Mouse (Mus musculus): Measurements from ENCODE around the gene Hectd2. TPM values are rescaled to one million over a fixed set of nuclear protein-coding genes. Genes with fewer than 3 reads are reported as not detected.
A peak's percentile ranks its signal among the peaks of the same experiment; 100 is the strongest.

Hectd2 gene
- 1.9 and 2.3 TPM in 2 replicates for polyA plus RNA-seq (2016; fragmentation: Nextera tagmentation; extraction: Ambion mirVana)

DNA sequence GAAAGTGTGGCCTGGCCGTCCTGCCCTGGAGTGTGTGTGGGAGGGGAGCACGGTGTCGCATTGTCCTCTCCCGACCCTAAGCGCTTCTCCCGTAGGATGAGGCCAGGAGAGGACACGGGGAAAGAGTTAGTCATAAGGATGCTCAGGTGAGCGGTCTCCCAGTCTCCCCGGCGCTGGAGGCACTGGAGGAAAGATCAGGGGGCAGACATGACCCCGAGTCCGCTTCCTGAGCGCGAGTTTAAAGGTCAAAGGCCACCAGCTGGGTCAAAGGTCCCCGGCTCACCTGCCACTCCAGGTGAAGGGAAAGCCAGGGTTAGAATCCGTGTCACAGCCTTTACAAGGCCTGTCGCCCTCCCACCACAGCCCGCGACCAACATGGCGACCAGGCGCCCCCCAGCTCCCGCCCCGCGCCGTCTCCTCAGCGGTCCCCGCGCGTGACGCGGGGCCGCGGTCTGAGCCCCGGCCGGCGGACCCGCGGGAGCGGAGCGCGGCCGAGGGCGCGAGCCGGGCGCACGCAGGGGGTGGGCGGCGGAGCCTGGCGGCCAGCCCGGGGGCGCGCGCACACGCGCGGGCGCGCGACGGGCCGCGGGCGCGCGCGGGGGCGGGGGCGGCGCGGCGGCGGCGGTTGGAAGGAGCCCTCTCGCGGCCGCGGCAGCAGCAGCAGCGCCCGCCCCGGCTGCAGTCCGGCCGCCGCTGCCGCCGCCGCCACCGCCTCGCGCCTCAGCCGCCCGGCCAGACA is at the start of gene Hectd2:
Gene Hectd2 (plus strand): TSS at position 594 of the 739 bp plus-strand sequence.
- under 1% methylated on average over 58 of the region's 92 CpGs for WGBS
- Histone ChIP-seq H3K9ac (replicated peaks) (peak within 1 kb of the TSS; percentile 89), H3K4me2 (peak within 1 kb of the TSS; percentile 88), H3K27ac (peak within 1 kb of the TSS; percentile 41; the same call in 1 of the 2 replicates), H3K4me3 (replicated peaks) (peak within 1 kb of the TSS; percentile 71), H3K36me3 (no peaks in the 10 kb centered on the region), H3K9me3 (no peaks in the 10 kb centered on the region), H3K4me1 (replicated peaks) (no peaks in the 10 kb centered on the region), H3K27me3 (peaks cover 4% of the 10 kb centered on the region)
- ATAC-seq (ENCODE audit: insufficient number of reproducible peaks, insufficient read depth, low FRiP score, low TSS enrichment, low read depth): peak; percentile 78

DNA sequence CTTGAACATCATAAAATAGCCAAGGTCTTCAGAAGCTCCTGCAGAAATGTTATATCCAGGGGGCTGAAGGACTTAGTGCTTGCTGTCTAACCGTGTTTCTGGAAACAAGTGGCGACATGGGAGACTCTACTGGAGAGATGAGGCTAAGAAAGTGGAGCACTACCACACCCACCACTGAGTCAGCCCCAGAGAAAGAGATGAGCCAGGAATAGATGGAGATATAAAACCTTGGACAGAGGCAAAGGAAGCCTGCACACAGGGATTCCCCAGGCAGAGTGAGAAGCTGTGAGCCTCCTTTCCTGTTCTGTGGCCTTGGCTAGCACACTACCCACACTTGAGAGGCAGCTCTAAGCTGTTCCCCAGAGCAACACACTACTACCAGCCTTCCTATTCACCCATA is 49.7 kb upstream of the Hectd2 start:
- H3K9me3 ChIP-seq: no peaks in the 10 kb centered on the region
- H3K36me3 ChIP-seq: no peaks in the 10 kb centered on the region
- 84% methylated on average over 2 of the region's 2 CpGs for WGBS
- H3K27ac ChIP-seq: no peak overlapping the region
- H3K4me3 ChIP-seq (replicated peaks): no peak overlapping the region
- no peak overlapping the region for H3K4me2 ChIP-seq
- H3K27me3 ChIP-seq: no peaks in the 10 kb centered on the region
- H3K9ac ChIP-seq (replicated peaks): no peak overlapping the region
- no peak for ATAC-seq (ENCODE audit: insufficient number of reproducible peaks, insufficient read depth, low FRiP score, low TSS enrichment, low read depth)
- no peaks in the 10 kb centered on the region for H3K4me1 ChIP-seq (replicated peaks)

DNA sequence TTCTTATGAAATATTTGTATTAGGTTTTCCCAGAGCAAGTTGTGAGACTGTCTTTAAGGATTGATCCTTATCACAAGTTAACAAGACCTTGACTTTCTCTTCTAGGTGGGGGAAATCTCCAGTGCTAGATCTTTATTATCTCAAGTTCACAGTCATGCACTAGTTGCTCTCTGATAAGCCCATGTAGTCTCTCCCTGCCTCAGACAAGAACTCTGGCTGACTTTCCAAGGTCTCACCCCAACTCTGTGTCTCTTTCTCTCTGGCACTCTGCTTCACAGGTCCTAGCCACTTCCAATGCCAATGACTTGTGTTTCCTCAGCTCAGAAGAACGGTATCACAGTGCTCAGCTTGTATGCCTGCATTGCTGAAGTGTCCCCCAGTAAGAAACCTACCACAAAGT is 43.1 kb upstream of the Hectd2 start:
- no peaks in the 10 kb centered on the region for H3K36me3 ChIP-seq
- H3K4me1 ChIP-seq (replicated peaks): no peaks in the 10 kb centered on the region
- H3K27ac ChIP-seq: no peak overlapping the region
- H3K4me2 ChIP-seq: no peak overlapping the region
- no peak for ATAC-seq (ENCODE audit: insufficient number of reproducible peaks, insufficient read depth, low FRiP score, low TSS enrichment, low read depth)
- no peak overlapping the region for H3K4me3 ChIP-seq (replicated peaks)
- H3K27me3 ChIP-seq: no peaks in the 10 kb centered on the region
- no peaks in the 10 kb centered on the region for H3K9me3 ChIP-seq
- 77% methylated on average over 1 of the region's 1 CpGs for WGBS
- H3K9ac ChIP-seq (replicated peaks): no peak overlapping the region

GRCm38 (mm10) chr19:36518461-36518860 is 36.0 kb upstream of the Hectd2 start:
- Histone ChIP-seq H3K4me2 (no peak overlapping the region), H3K4me1 (replicated peaks) (no peaks in the 10 kb centered on the region), H3K9me3 (no peaks in the 10 kb centered on the region), H3K4me3 (replicated peaks) (no peak overlapping the region), H3K27me3 (no peaks in the 10 kb centered on the region), H3K27ac (no peak overlapping the region), H3K9ac (replicated peaks) (no peak overlapping the region), H3K36me3 (no peaks in the 10 kb centered on the region)
- ATAC-seq (ENCODE audit: insufficient number of reproducible peaks, insufficient read depth, low FRiP score, low TSS enrichment, low read depth): no peak
- WGBS: 63% methylated on average over 2 of the region's 2 CpGs

DNA sequence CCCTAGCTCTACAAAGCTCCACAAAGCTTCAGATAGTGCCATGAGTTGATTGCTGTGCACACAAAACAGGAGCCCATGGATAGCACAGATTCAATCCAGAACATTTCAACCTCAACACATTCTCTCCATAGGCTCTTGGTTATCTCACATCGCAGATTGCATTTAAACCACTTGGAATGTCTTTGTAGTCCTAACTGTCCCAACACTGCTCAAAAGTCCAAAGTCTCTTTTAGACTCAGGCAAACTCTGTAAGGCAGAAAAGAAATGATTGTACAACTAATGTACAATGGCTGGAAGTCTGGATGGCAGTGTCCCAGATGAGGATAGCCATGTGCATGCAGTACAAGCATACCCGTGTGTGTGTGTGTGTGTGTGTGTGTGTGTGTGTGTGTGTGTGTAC is 32.9 kb upstream of the Hectd2 start:
- H3K27me3 ChIP-seq: no peaks in the 10 kb centered on the region
- no peak overlapping the region for H3K4me3 ChIP-seq (replicated peaks)
- H3K4me1 ChIP-seq (replicated peaks): no peaks in the 10 kb centered on the region
- no peaks in the 10 kb centered on the region for H3K9me3 ChIP-seq
- H3K4me2 ChIP-seq: no peak overlapping the region
- H3K27ac ChIP-seq: no peak overlapping the region
- H3K36me3 ChIP-seq: no peaks in the 10 kb centered on the region
- no peak overlapping the region for H3K9ac ChIP-seq (replicated peaks)
- no peak for ATAC-seq (ENCODE audit: insufficient number of reproducible peaks, insufficient read depth, low FRiP score, low TSS enrichment, low read depth)
- WGBS: 88% methylated on average over 2 of the region's 2 CpGs

DNA sequence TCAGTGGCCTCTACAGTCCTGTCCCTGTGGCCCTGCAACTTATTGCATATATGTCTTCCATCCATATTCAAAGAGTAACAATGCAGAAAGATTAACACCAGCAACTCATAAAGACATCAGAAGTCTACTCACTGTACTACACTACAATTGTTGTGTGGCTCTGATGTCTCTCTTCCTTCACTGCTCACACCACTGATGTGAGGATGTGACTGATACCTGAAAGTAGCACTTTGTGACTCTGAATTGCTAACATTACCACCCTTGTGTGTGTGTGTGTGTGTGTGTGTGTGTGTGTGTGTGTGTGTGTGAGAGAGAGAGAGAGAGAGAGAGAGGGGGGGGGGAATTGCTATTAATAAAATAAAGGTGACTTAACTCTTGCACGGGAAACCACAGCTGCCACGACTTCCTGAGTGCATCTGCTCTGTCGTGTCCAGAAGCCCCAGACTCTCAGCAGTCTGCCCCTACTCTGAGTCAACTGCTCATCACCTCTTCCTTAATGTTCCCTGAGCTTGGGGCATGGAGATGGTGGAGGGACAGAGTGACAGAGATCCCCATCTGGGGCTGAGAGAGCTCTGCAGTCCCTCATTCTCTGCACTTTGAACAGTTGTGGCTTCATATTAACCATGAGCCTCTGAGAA is 31.8 kb upstream of the Hectd2 start:
- 65% methylated on average over 3 of the region's 3 CpGs for WGBS
- Histone ChIP-seq H3K4me1 (replicated peaks) (no peaks in the 10 kb centered on the region), H3K9ac (replicated peaks) (no peak overlapping the region), H3K36me3 (no peaks in the 10 kb centered on the region), H3K27me3 (no peaks in the 10 kb centered on the region), H3K4me2 (no peak overlapping the region), H3K4me3 (replicated peaks) (no peak overlapping the region), H3K27ac (no peak overlapping the region), H3K9me3 (no peaks in the 10 kb centered on the region)
- no peak for ATAC-seq (ENCODE audit: insufficient number of reproducible peaks, insufficient read depth, low FRiP score, low TSS enrichment, low read depth)

GRCm38 (mm10) chr19:36525071-36525470 is 29.4 kb upstream of the Hectd2 start:
- Histone ChIP-seq H3K9ac (replicated peaks) (no peak overlapping the region), H3K4me3 (replicated peaks) (no peak overlapping the region), H3K4me2 (no peak overlapping the region), H3K27me3 (no peaks in the 10 kb centered on the region), H3K36me3 (no peaks in the 10 kb centered on the region), H3K27ac (no peak overlapping the region), H3K9me3 (no peaks in the 10 kb centered on the region), H3K4me1 (replicated peaks) (no peaks in the 10 kb centered on the region)
- ATAC-seq (ENCODE audit: insufficient number of reproducible peaks, insufficient read depth, low FRiP score, low TSS enrichment, low read depth): no peak

DNA sequence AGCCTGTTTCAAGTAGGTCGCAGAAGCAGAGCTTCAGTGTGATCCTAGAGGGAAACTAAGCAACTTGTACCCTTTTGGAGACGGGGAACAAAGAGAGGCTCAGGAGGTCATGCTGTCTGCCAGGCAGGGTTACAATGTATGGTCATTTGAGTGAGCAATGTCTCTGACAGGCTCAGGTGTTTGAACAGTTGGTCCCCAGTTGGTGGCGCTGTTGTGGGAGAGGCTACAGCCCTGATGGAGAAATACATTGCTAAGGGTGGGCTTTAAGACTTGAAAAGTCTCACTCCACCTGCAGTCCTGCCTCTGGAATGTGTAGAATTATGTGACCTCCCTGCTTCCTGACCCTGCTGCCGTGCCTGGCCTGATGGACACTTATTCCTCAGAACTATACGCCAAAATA is 21.4 kb upstream of the Hectd2 start:
- Histone ChIP-seq H3K9ac (replicated peaks) (no peak overlapping the region), H3K4me3 (replicated peaks) (no peak overlapping the region), H3K27ac (no peak overlapping the region), H3K4me2 (no peak overlapping the region), H3K36me3 (no peaks in the 10 kb centered on the region), H3K9me3 (no peaks in the 10 kb centered on the region), H3K27me3 (0 out of 2 replicates have a peak, but pooled peaks cover 3% of the 10 kb centered on the region), H3K4me1 (replicated peaks) (peaks cover 7% of the 10 kb centered on the region; the same call in 1 of the 2 replicates)
- WGBS: 70% methylated on average over 5 of the region's 5 CpGs
- no peak for ATAC-seq (ENCODE audit: insufficient number of reproducible peaks, insufficient read depth, low FRiP score, low TSS enrichment, low read depth)

DNA sequence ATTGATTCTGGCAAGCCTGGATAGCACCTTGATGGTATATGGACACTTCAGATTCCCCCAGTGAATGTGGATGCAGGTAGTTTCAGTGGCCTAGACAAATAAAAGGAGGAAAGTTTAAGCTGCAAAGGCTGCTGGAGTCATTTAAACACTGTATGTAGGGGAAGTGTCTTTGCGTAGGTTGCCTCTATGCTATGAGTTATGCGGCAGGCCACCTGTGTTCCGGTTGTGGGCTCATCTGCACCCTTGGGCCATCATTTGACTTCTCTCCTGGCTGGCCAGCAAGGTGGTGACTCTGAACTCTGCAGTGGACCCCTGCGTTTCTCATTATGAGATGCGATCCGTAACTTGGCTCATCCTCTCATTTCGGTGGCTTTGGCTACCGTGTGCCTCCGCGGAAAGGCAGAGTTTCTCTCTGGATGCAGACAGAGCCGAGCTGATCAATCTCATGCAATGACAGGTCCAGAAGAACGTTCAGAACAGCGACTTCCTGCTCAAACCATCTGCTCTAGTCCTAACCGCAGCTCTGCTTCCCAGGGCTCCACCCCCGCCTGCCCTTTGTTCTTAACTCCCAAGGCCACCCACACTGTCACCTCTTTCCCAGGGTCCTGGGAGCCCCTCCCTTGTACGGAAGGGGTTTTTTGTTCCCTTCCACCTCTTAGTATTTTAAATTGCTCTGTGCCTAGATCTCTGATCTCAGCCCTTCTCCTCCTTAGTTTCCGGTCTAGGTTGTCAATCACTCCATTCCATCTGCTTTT is 20.3 kb upstream of the Hectd2 start:
- no peak for ATAC-seq (ENCODE audit: insufficient number of reproducible peaks, insufficient read depth, low FRiP score, low TSS enrichment, low read depth)
- peak overlapping the region; percentile 27 for H3K4me2 ChIP-seq
- H3K9me3 ChIP-seq: no peaks in the 10 kb centered on the region
- H3K4me1 ChIP-seq (replicated peaks): peaks cover 7% of the 10 kb centered on the region; the same call in 1 of the 2 replicates
- H3K27ac ChIP-seq: no peak overlapping the region
- H3K9ac ChIP-seq (replicated peaks): no peak overlapping the region
- no peaks in the 10 kb centered on the region for H3K36me3 ChIP-seq
- 37% methylated on average over 17 of the region's 17 CpGs for WGBS
- no peak overlapping the region for H3K4me3 ChIP-seq (replicated peaks)
- 0 out of 2 replicates have a peak, but pooled peaks cover 3% of the 10 kb centered on the region for H3K27me3 ChIP-seq

DNA sequence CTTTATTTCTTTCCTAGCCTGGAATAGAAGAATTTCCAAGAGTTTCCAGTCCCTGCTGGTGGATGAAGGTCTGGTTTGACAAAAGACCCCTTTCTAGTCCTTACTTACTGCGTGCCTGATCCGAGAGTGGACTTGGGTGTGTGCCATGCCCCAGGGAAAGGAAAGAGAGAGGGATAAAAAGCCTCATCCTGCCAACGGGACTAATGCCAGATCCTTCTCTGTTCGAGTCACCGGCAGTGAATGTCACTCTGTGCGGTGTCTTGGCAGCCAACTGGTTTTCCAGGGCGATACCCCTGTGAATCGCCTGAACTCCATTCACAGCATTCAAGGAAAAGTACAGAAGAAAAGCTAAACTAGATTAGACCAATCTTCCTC is 19.7 kb upstream of the Hectd2 start:
- H3K36me3 ChIP-seq: no peaks in the 10 kb centered on the region
- H3K27me3 ChIP-seq: 0 out of 2 replicates have a peak, but pooled peaks cover 3% of the 10 kb centered on the region
- no peak overlapping the region for H3K27ac ChIP-seq
- WGBS: 55% methylated on average over 8 of the region's 8 CpGs
- 0 out of 2 replicates have a peak overlapping the region, but pooled peaks have one; percentile 27 for H3K4me2 ChIP-seq
- peaks cover 7% of the 10 kb centered on the region; the same call in 1 of the 2 replicates for H3K4me1 ChIP-seq (replicated peaks)
- no peak overlapping the region for H3K4me3 ChIP-seq (replicated peaks)
- no peak for ATAC-seq (ENCODE audit: insufficient number of reproducible peaks, insufficient read depth, low FRiP score, low TSS enrichment, low read depth)
- no peak overlapping the region for H3K9ac ChIP-seq (replicated peaks)
- no peaks in the 10 kb centered on the region for H3K9me3 ChIP-seq

DNA sequence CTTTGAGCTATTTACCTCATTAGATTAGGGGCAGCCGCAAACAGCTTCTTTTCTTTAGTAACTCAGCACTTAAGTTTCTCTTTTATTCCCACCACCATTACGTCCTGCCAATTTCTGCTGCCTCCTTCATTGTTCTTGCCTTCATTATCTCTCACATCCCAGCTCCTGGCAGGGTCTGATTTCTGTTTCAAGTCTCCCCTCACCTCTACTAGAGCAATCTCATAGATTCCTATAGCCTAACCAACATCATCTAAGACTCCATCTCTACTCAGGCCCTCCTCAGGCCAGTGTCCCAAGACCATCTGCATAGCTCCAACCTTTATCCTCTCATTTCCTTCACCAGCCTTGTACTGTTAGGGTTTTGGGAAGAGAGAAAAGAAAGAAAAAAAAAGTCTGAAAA is 19.3 kb upstream of the Hectd2 start:
- no peak for ATAC-seq (ENCODE audit: insufficient number of reproducible peaks, insufficient read depth, low FRiP score, low TSS enrichment, low read depth)
- no peaks in the 10 kb centered on the region for H3K36me3 ChIP-seq
- H3K4me1 ChIP-seq (replicated peaks): peaks cover 7% of the 10 kb centered on the region; the same call in 1 of the 2 replicates
- WGBS: 63% methylated on average over 2 of the region's 2 CpGs
- H3K27ac ChIP-seq: no peak overlapping the region
- H3K9ac ChIP-seq (replicated peaks): no peak overlapping the region
- H3K4me2 ChIP-seq: no peak overlapping the region
- 0 out of 2 replicates have a peak, but pooled peaks cover 3% of the 10 kb centered on the region for H3K27me3 ChIP-seq
- no peak overlapping the region for H3K4me3 ChIP-seq (replicated peaks)
- H3K9me3 ChIP-seq: no peaks in the 10 kb centered on the region
